Mouse (Mus musculus): Measurements from ENCODE around the gene Pcolce2.

The Pcolce2 gene

DNA sequence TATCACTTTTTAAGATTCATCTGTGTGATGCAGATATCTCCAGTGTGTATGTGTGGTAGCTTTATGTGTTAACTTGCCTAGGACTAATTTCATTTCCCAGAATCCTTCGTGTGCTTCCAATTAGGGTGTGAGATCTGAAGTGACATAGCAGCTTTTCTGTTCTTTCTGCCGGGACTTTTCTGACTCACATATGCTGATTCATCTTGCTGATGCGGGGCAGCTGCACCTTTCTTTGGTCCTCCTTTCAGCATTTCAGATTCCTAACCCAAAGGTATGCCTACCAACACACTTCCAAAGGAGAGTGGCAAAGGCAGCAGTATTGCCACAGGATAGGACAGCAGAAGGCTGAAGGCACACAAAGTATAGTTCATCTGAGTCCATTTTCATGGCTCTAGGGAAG lies 66.7 kb downstream of the Pcolce2 start:
- intact Hi-C loops (cut with DNase I), result no loop called here

DNA sequence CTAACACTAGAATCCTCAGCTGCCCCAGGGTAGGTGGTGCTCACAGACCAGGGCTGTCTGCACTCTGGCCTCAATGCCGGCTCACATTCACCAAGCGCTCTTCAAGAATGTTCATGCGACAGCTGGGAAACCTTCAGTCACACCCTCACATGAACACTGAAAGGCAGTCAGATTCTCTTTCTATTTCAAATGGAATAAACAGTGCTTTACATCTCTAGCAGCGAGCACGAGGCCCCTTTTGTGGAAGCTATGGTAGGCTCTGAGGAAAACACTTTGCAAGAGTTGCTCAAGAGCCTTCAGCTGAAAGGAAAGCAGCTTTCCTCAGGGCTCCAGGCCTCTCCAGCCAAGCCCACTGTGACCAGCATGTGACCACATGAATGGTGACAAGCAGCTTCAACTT lies 68.0 kb downstream of the Pcolce2 start:
- intact Hi-C loops (cut with DNase I), result no loop called here

DNA sequence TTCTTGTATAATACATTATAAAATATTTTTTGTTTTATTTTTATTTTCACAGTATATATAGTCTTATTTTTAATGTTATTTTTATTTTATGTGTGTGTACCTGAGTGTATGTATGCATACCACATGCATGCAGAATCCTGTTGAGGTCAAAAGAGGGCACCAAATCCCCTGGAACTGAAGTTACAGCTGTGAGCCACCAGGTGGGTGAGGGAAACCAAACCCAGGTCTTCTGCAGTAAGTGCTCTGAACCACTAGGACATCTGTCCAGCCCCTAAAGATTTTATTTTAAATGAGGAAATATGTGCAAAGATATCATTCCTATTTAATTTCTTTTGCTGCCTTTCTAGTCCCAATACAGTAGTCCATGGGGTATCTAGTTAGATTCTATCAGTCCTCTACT lies 71.5 kb downstream of the Pcolce2 start:
- intact Hi-C loops (cut with DNase I), result no loop called here

DNA sequence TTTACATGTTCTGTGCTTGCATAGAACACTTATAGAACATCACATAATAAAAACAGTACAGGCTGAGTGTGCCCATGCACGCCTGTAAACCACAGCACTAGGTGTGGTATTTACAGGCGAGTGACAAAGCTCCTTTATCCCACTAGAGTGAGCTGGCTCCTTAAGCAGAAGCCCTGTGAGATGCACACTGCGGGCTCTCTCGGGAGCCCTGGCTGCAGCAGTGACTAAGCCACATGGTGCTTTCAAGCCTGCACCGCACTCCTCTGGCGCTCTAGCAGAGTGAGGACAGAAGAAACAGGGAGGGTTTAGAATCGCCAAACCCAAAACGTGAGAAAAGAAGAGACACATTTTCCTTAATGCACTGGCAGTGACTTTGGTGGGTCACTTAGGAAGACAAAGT lies 75.2 kb downstream of the Pcolce2 start:
- intact Hi-C loops (cut with DNase I), result no loop called here

DNA sequence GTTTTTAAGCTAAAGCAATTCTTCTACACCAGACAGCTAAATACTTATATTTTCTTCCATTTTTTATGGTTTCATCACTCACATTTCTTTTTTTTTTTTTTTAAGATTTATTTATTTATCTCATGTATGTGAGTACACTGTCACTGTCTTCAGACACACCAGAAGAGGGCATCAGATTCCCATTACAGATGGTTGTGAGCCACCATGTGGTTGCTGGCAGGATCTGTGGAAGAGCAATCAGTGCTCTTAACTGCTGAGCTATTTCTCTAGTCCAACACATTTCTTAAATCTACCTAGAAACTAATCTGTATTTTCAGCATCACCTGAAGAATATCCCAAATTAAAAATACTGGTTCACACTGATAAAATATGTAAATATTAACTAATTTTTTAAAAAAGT lies 98.8 kb downstream of the Pcolce2 start:
- intact Hi-C loops (cut with DNase I), result no loop called here

DNA sequence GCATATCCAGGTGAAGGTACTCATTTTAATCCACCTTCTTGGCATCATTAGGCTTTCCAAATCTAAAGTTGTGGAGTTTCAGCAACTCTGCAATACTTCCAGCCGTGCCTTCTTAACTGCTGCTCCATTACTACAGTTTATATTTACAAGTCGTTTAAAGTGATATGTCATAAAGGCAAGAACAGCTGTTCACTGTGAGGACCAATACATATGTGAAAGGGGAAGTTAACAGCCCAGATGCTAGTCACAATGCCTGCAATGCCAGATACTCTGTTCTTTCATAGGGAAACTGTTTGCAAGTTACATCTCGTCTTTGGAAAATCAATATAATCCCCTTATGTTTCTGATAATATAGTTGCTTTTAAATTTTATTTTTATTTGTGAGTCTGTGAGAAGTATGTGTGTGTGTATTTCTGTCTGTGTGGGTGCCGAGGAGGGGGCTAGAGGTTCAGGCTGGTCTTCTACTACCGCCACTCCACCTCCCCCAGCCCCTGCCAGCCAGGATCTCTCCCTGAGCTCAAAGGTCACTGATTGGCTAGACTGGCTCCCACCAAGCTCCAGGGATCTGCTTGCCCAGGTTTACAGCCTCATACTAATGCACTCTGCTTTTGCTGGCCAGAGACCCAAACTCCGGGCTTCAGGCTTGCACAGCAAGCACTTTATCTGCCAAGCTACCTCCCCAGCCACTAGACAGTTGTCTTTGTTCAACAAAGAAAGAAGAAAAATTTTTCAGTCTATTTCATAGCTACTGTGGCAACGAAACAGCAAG lies 107.6 kb downstream of the Pcolce2 start:
- intact Hi-C loops (cut with DNase I), result no loop called here

DNA sequence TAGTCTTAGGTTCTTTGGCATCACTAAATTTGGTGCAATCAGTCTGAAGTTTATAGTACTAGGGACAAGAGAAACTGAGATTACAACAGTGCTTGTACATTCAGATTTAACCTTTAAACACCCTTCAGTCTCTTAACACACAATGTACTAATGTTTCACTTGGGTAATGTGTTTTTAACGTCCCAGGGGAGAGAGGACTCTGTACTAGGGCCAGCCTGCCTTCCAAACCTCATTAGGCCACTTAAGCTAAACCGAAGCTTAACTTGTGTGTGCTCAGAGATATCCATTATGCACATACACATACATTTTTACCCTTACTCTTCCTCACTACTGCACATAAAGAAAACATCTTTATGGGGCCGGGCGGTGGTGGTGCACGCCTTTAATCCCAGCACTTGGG lies 109.9 kb downstream of the Pcolce2 start:
- intact Hi-C loops (cut with DNase I), result no loop called here

Measured in adrenal gland (tissue).